In genomic region chr10:37014274-37015107, GRCm38 (mm10) we compare ENCODE assay signal across 8 mouse cellular contexts. TPM values are rescaled to one million over a fixed set of nuclear protein-coding genes. Genes with fewer than 3 reads are reported as not detected.
A peak's percentile ranks its signal among the peaks of the same experiment; 100 is the strongest.
DNase-seq lines count a peak whose midpoint lies in the region; ATAC-seq lines count a peak whose summit lies in the region.

No protein-coding gene starts in this region.

- no peak overlapping the region for H3K4me2 ChIP-seq in limb, embryonic 11.5 days (ENCODE audit: low read depth, severe bottlenecking)

- 55% methylated on average over 8 of the region's 8 CpGs for WGBS in limb, embryonic 11.5 days

- H3K4me3 ChIP-seq in limb, embryonic 11.5 days (ENCODE audit: low read depth, low read length): no peak overlapping the region

- H3K9ac ChIP-seq in limb, embryonic 11.5 days (ENCODE audit: low read length): no peak overlapping the region

- H3K4me1 ChIP-seq in limb, embryonic 11.5 days (ENCODE audit: control insufficient read depth, insufficient read depth, low read length): no peaks in the 10 kb centered on the region

- H3K36me3 ChIP-seq in limb, embryonic 11.5 days (ENCODE audit: control insufficient read depth, insufficient read depth, low read length): no peaks in the 10 kb centered on the region

- ATAC-seq in limb, embryonic 11.5 days (ENCODE audit: insufficient number of reproducible peaks, low FRiP score, low TSS enrichment, low read depth): 0 out of 2 replicates have a peak, but pooled peaks have one; percentile 47

- no peaks in the 10 kb centered on the region for H3K27me3 ChIP-seq in limb, embryonic 11.5 days (ENCODE audit: control insufficient read depth, insufficient read depth, low read length)

- no peak overlapping the region for H3K27ac ChIP-seq in limb, embryonic 11.5 days (replicated peaks; ENCODE audit: low read depth, low read length)

- H3K9me3 ChIP-seq in limb, embryonic 11.5 days (ENCODE audit: control insufficient read depth, low read length): no peaks in the 10 kb centered on the region

- peak; percentile 87 for DNase-seq in 3T3-L1 (ENCODE audit: low read depth, low spot score)
- peak; percentile 93 for DNase-seq in NIH3T3 (ENCODE audit: low read depth)
- peak; percentile 34 for DNase-seq in cerebellum, adult 9-11 months
- DNase-seq in frontal cortex, adult 2 months (ENCODE audit: extremely low spot score in 1 of 2, low spot score in 1 of 2): peak; percentile 19 to 85
- peak; percentile 6 for DNase-seq in kidney, adult 11 months
- DNase-seq in limb, embryonic 11.5 days (ENCODE audit: low spot score): peak; percentile 82
- DNase-seq in natural killer cell, adult 2 months (ENCODE audit: low spot score in 2 of 2): peak; percentile 5 to 42
- peak; percentile 11 for DNase-seq in testis, postnatal 14 days (ENCODE audit: low spot score)

RNA-seq across cellular contexts. Expression of gene Hdac2, which starts 40.1 kb away (rescaled TPM):
- polyA plus RNA-seq in frontal cortex, adult 2 months (2012; rRNA removed): 118 and 128 TPM in 2 replicates
- 374 and 394 TPM in 2 replicates for polyA plus RNA-seq in limb, embryonic 11.5 days (2014; fragmentation: Nextera tagmentation; extraction: Ambion mirVana)

Comparison
In these comparisons a context has a peak if more than half of its experiments do, and no peak if none do; other contexts are left out.
1. DNase-seq: peak in every context shown above with its lines; median percentile 93 in NIH3T3; 87 in 3T3-L1; 82 in limb, embryonic 11.5 days; 52 in frontal cortex, adult 2 months; 34 in cerebellum, adult 9-11 months; 24 in natural killer cell, adult 2 months; 11 in testis, postnatal 14 days; 6 in kidney, adult 11 months.